Mouse (Mus musculus) stomach, postnatal 0 days (tissue): ENCODE measurements around the gene Olfr267.

Experiments used
- CTCF ChIP-seq: IDR thresholded peaks from 2 replicates; pipeline ENCODE4 v1.5.1; 2016; ENCODE audit warnings: antibody characterized with exemption, low read depth, mild to moderate bottlenecking, moderate library complexity
- EP300 ChIP-seq: optimal IDR thresholded peaks from 2 replicates; pipeline ENCODE3; 2016; ENCODE audit warnings: antibody characterized with exemption

DNA sequence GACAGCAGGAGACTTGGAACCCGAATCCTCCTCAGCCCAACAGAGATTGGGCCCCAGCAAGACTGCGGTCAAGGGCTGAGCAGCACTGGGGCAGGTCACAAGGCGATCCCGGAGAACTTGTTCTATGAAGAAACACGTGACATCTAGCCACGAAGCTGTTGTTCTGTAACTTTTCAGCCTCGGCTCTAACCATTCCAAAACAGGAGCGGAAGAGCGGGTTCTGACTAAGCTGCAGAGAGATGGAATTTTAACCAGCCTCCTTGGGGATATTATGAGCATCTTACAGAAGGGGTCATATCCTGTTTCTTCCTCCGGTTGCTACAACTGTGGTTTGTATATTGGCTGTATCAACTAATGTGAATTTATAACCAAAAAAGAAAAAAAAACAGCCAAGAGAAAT is 38.4 kb downstream of the Olfr267 start:
- TF ChIP-seq CTCF = no peak
- TF ChIP-seq EP300 = no peak
